Mouse (Mus musculus) limb, embryonic 14.5 days (tissue): ENCODE data around the gene P2rx1. TPM values are rescaled to one million over a fixed set of nuclear protein-coding genes. Genes with fewer than 3 reads are reported as not detected.

Experiments
- ATAC-seq: fragments of 200-750 bp; cut with Nextera tagmentation; 2 replicates; pipeline ENCODE4 v1.8.0; 2017; ENCODE audit warnings: low read depth, moderate number of reproducible peaks, moderate TSS enrichment; ENCODE audit not compliant: low FRiP score
- DNase-seq: peaks from one replicate; pipeline ENCODE4 v3.0.0-alpha.2; 2015; ENCODE audit warnings: low spot score
- H3K27ac ChIP-seq: fragments of 300-500 bp; sonication (generic); replicated peaks from 2 replicates; pipeline ENCODE4 v1.5.1; 2014; ENCODE audit warnings: low read depth, mild to moderate bottlenecking, low read length, moderate library complexity, mixed read lengths
- H3K27me3 ChIP-seq: fragments of 300-500 bp; sonication (generic); 2 replicates; pipeline ENCODE4 v1.6.1; 2014; ENCODE audit warnings: low read length, mixed read lengths; ENCODE audit not compliant: control insufficient read depth, insufficient read depth
- H3K36me3 ChIP-seq: fragments of 300-500 bp; sonication (generic); 2 replicates; pipeline ENCODE4 v1.6.1; 2014; ENCODE audit warnings: mild to moderate bottlenecking, low read length, moderate library complexity, mixed read lengths; ENCODE audit not compliant: control insufficient read depth, insufficient read depth
- H3K4me1 ChIP-seq: fragments of 300-500 bp; sonication (generic); 2 replicates; pipeline ENCODE4 v1.6.1; 2014; ENCODE audit warnings: antibody characterized with exemption, low read length, mixed read lengths; ENCODE audit not compliant: control insufficient read depth, insufficient read depth
- H3K4me2 ChIP-seq: fragments of 300-500 bp; sonication (generic); replicated peaks from 2 replicates; pipeline ENCODE4 v1.6.1; 2014; ENCODE audit warnings: low read depth, mild to moderate bottlenecking, low read length, moderate library complexity; ENCODE audit not compliant: severe bottlenecking
- H3K4me3 ChIP-seq: fragments of 300-500 bp; sonication (generic); replicated peaks from 2 replicates; pipeline ENCODE4 v1.5.1; 2014; ENCODE audit warnings: low read length
- H3K9ac ChIP-seq: fragments of 300-500 bp; sonication (generic); 2 replicates; pipeline ENCODE4 v1.6.1; 2014; ENCODE audit warnings: mild to moderate bottlenecking, low read depth, low read length, moderate library complexity; ENCODE audit not compliant: severe bottlenecking
- H3K9me3 ChIP-seq: fragments of 300-500 bp; sonication (generic); 2 replicates; pipeline ENCODE4 v1.6.1; 2016; ENCODE audit warnings: low read length; ENCODE audit not compliant: control insufficient read depth
- POLR2A ChIP-seq: fragments of 200-500 bp; IDR thresholded peaks from 2 replicates; pipeline ENCODE4 v1.8.0; 2012; ENCODE audit warnings: inconsistent platforms, mild to moderate bottlenecking, moderate library complexity, borderline replicate concordance; ENCODE audit not compliant: insufficient read depth, insufficient read length; ENCODE audit errors: extremely low read depth
- WGBS: fragments of 180-500 bp; shearing (Covaris S2); extraction: QIAGEN DNeasy Blood & Tissue Kit; methylation state at CpG from one replicate; pipeline ENCODE4 v1.1.7; 2014; 5-methylcytosine and 5-hydroxymethylcytosine counted together
- polyA plus RNA-seq, 2 experiments: library from polyadenylated mRNA; depleted of rRNA in 1 of 2; stranded (reverse) in 1 of 2; unstranded in 1 of 2; fragments of >200 nt; fragmentation: Nextera tagmentation in 1 of 2; extraction: Ambion mirVana in 1 of 2; gene quantifications; 2 replicates each; pipeline versions ENCODE4 v1.2.1 to v1.2.3; 2012 to 2014

Gene P2rx1
- polyA plus RNA-seq, 2 experiments: 1.8 to 2.2 TPM

DNA sequence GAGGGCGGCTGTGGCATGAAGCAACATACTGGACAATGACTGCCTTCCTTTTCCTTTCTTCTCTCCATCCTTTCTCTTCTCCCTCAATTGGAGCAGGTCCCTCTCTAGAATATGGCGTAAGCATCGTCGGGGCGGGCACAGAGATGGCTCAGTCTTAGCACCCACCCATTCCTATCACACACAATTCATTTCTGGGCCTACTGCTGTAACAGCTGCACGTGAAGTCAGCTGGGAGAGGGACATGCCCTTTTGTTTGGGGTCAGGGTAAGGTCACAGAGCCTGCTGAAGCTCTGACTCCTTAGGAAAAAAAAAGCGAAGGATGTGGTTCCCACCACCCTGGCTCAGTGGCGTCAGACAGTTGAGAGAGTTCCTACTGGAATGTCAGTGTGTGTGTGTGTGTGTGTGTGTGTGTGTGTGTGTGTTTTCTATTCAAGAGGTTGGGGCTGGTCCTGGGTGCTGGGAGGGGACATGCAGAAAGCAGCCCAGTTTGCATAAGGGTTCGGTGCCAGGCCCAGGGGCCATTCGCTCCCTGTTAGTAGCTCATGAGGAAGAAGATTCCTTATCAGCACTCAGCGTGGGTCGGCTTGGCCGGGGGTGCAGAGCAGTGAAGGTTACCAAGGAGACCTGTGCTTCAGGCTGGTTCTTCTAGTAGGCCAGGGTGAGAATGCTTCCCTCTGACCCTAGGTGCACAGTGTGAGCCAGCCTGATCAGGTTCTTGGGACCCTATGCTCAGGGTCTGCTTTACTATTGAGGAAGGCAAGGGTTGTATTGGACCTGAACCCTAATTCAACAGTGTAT is 1.2 kb upstream of the P2rx1 start:
- DNase-seq (no peak), ATAC-seq (no peak)
- no peak for TF ChIP-seq POLR2A
- Histone ChIP-seq H3K4me1 (no peaks in the 10 kb centered on the region), H3K27me3 (no peaks in the 10 kb centered on the region), H3K9me3 (no peaks in the 10 kb centered on the region), H3K36me3 (no peaks in the 10 kb centered on the region), H3K27ac (no peak overlapping the region), H3K4me2 (no peak overlapping the region), H3K4me3 (no peak overlapping the region), H3K9ac (no peak overlapping the region)
- 72% methylated on average over 13 of the region's 13 CpGs for WGBS

DNA sequence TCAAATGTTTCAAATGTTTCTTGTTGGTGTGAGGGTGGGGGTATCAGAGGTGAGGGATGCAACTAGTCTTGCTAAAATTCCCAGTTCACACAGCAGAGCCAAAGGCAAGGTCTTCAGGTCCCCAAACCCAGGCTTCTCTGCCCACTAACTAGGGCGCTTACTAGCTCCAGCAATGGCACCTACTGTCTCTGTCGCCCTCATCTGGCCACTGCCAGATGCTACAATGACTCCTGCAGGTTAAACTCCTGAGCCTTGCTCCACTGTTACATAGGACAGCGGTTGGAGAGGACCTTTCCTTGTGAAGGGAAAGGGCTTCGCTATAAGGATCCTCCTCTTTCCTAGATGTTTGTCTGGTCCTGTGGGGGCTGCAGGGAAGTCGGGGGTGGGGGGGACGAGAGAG is 2.1 kb downstream of the P2rx1 start:
- Histone ChIP-seq H3K27me3 (no peaks in the 10 kb centered on the region), H3K4me1 (no peaks in the 10 kb centered on the region), H3K9me3 (no peaks in the 10 kb centered on the region), H3K9ac (no peak overlapping the region), H3K36me3 (no peaks in the 10 kb centered on the region), H3K4me3 (no peak overlapping the region), H3K27ac (no peak overlapping the region), H3K4me2 (no peak overlapping the region)
- DNase-seq: peak; percentile 60
- WGBS: 14% methylated on average over 6 of the region's 6 CpGs
- TF ChIP-seq POLR2A: no peak
- no peak; the same call in 1 of the 2 replicates for ATAC-seq

DNA sequence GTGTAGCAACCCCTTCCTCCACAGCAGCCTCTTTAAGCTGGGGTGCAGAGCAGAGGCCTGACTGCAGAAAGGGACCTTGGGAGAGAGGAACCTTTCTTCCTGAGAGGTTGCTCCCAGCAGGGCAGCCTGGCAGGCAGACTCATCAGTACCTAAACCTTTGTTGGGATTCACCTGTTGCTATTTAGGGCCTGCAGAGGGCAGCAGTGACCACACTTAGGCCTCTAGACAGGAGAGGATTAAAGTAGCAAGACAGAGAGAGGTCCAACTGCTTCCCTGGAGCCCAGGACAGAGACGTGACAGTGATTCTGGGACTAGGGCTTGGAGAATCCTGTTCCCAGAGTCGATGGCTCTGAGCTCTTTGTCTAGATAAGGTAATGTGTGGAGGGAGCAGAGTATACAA is 7.5 kb downstream of the P2rx1 start:
- WGBS: 0% methylated on average over 2 of the region's 2 CpGs
- peak; percentile 75 for DNase-seq
- H3K4me1 ChIP-seq: no peaks in the 10 kb centered on the region
- no peaks in the 10 kb centered on the region for H3K27me3 ChIP-seq
- H3K4me3 ChIP-seq: no peak overlapping the region
- no peak overlapping the region for H3K27ac ChIP-seq
- no peak for TF ChIP-seq POLR2A
- peak; percentile 50; the same call in 1 of the 2 replicates for ATAC-seq
- no peaks in the 10 kb centered on the region for H3K36me3 ChIP-seq
- no peaks in the 10 kb centered on the region for H3K9me3 ChIP-seq
- no peak overlapping the region for H3K9ac ChIP-seq
- H3K4me2 ChIP-seq: no peak overlapping the region

DNA sequence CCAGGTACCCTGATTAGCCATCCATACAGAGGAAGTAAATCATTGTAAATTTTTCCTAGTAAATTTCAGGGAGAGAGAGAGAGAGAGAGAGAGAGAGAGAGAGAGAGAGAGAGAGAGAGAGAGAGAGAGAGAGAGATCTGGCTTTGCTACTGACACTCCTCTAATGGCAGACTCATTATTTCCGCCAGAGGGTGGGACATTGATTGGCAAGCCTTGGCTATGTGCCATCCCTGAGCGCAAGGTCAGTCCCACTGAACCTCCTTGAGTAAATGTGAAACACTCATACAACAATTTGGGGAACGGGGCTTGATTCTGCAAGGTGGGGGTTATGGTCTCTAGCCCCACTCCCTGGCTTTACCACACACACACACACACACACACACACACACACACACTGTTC is 8.2 kb downstream of the P2rx1 start:
- H3K4me1 ChIP-seq: no peaks in the 10 kb centered on the region
- no peak overlapping the region for H3K4me2 ChIP-seq
- no peaks in the 10 kb centered on the region for H3K27me3 ChIP-seq
- no peak overlapping the region for H3K4me3 ChIP-seq
- no peaks in the 10 kb centered on the region for H3K9me3 ChIP-seq
- WGBS: 65% methylated on average over 3 of the region's 3 CpGs
- no peak overlapping the region for H3K9ac ChIP-seq
- no peaks in the 10 kb centered on the region for H3K36me3 ChIP-seq
- H3K27ac ChIP-seq: no peak overlapping the region
- DNase-seq: no peak
- no peak for ATAC-seq
- no peak for TF ChIP-seq POLR2A

DNA sequence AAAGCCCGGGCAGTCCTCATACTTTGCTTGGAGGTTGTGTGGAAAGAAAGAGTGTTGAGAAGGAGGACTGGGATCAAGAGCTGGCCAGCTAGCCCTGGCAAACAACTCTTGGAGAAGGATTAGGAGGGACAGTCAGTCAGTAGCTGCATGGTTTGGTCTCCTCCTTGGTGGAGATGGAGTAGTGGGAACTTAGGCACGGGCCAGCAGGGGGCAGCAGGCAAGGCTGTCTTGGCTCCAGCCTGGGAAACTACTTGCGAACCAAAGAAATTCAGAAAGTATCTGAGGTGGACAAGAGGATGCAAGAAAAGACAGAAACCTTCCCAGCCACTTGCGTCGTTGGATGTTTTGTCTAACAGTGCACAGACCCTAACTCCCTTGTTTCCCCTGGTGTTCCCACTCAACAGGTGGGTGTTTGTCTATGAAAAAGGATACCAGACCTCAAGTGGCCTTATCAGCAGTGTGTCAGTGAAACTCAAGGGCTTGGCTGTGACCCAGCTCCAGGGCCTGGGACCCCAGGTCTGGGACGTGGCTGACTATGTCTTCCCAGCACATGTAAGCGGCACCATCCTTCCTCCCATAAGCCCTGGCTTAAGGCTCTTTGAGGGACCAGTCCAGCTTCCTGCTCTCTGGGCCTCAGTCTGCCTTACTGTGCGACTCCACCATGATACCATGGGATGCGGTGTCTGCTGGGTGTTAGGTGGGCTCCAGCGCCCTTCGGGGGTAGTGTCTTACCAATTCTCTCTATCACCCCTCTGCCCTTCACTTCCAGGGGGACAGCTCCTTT is 9.0 kb downstream of the P2rx1 start:
- WGBS: 62% methylated on average over 11 of the region's 11 CpGs
- H3K4me1 ChIP-seq: no peaks in the 10 kb centered on the region

More for the DNA sequence above, 9.0 kb downstream of the P2rx1 start:
- no peak overlapping the region for H3K4me3 ChIP-seq
- H3K9ac ChIP-seq: no peak overlapping the region
- peak; percentile 41; the same call in 1 of the 2 replicates for ATAC-seq
- no peaks in the 10 kb centered on the region for H3K27me3 ChIP-seq
- no peak for TF ChIP-seq POLR2A
- no peaks in the 10 kb centered on the region for H3K9me3 ChIP-seq
- no peaks in the 10 kb centered on the region for H3K36me3 ChIP-seq
- no peak overlapping the region for H3K27ac ChIP-seq
- peak; percentile 50 for DNase-seq
- H3K4me2 ChIP-seq: no peak overlapping the region
